Mouse (Mus musculus): ENCODE measurements at regions not wholly inside any gene's neighbourhood (a gene's known extent, or its start where the extent isn't known, plus 50 kb on each side); places are given as distances from the start of the nearest gene placed in this dataset.
"Not testable (repeated sequence)": the region's sequence is repeated elsewhere in the genome, so short reads cannot be mapped to it uniquely, and the experiment has no call there.

DNA sequence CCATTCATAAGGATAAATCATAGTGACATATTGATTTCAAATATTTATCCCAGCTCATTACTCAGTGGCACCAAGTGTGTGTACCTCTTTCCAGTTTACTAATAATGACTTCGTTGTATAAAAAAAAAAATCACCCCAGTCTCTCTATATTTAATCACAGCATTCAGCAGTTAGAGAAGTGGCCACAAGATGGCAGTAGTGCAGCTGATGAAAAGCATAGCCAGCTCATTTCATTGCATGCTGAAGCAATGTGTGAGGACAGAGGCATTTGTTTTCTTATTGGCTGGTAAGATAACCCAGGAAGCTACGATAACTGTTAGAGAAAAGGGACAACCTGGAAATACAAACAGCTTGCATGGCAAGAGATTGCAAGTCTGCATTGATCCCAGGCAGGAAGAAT, 748.5 kb downstream of the Dad1 start:
- not testable (repeated sequence) for H3K4me3 ChIP-seq (replicated peaks; ENCODE audit: low read depth, low read length); H3K9me3 ChIP-seq (replicated peaks; ENCODE audit: low read length); H3K4me2 ChIP-seq (ENCODE audit: low read length); H3K9ac ChIP-seq (ENCODE audit: low read depth, low read length); H3K27me3 ChIP-seq (ENCODE audit: insufficient read depth, low read length); H3K36me3 ChIP-seq (ENCODE audit: insufficient read depth, low read length); H3K27ac ChIP-seq; H3K4me1 ChIP-seq (replicated peaks; ENCODE audit: insufficient read depth, low read length); ATAC-seq (replicated peaks; ENCODE audit: low FRiP score, low read depth)
- peak; percentile 61 for TF ChIP-seq CTCF (IDR thresholded peaks at IDR 0.05; ENCODE audit: low read depth)
- DNase-seq (ENCODE audit: low spot score): peak; percentile 34
- 41% methylated on average over 1 of the region's 2 CpGs for WGBS

DNA sequence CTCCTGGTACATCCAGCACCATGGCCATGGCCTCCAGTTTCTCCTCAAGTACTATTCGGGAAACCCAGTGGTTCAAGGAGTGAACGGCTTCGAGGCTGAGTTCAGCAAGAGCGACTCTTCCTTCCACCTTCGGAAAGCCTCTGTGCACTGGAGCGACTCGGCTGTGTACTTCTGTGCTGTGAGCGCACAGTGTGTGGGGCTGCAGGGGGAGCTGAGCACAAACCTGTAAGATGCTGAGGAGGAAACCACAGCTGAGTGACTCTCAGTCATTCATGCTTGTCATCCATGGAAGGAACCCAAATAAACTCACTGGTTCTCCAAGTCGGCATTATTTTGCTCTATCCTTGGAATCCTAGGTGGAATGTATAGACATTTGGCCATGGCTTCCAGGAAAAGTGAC, 765.5 kb downstream of the Dad1 start:
- DNase-seq (ENCODE audit: low spot score); H3K4me1 ChIP-seq (replicated peaks; ENCODE audit: insufficient read depth, low read length); H3K9me3 ChIP-seq (replicated peaks; ENCODE audit: low read length); H3K36me3 ChIP-seq (ENCODE audit: insufficient read depth, low read length); H3K27me3 ChIP-seq (ENCODE audit: insufficient read depth, low read length); H3K9ac ChIP-seq (ENCODE audit: low read depth, low read length); H3K4me3 ChIP-seq (replicated peaks; ENCODE audit: low read depth, low read length); H3K27ac ChIP-seq; H3K4me2 ChIP-seq (ENCODE audit: low read length): not testable (repeated sequence)
- ATAC-seq (replicated peaks; ENCODE audit: low FRiP score, low read depth): peak; percentile 68
- 59% methylated on average over 6 of the region's 9 CpGs for WGBS

DNA sequence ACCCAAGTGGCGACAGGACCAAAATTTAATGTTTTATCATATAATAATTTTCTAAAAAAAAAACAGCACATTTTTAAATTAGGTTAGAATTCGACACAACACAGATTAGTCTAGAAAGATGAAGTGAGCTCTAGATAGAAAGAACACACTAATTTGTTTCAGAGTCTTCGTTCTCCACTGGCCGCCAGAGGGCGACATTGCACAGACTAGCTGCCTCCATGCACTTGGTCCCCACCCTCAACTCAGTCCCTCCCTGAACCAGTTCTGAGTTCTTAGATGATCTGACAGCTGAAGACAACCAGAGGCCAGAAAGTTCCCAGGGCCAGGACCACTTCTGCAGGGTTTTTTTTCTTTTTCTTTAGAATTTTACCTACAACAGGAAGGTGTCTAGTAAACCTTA, 766.3 kb downstream of the Dad1 start:
- ATAC-seq (replicated peaks; ENCODE audit: low FRiP score, low read depth); H3K27me3 ChIP-seq (ENCODE audit: insufficient read depth, low read length); DNase-seq (ENCODE audit: low spot score); H3K4me3 ChIP-seq (replicated peaks; ENCODE audit: low read depth, low read length); H3K4me1 ChIP-seq (replicated peaks; ENCODE audit: insufficient read depth, low read length); H3K36me3 ChIP-seq (ENCODE audit: insufficient read depth, low read length); H3K4me2 ChIP-seq (ENCODE audit: low read length); H3K27ac ChIP-seq; H3K9me3 ChIP-seq (replicated peaks; ENCODE audit: low read length); H3K9ac ChIP-seq (ENCODE audit: low read depth, low read length): not testable (repeated sequence)
- WGBS: 26% methylated on average over 5 of the region's 5 CpGs

DNA sequence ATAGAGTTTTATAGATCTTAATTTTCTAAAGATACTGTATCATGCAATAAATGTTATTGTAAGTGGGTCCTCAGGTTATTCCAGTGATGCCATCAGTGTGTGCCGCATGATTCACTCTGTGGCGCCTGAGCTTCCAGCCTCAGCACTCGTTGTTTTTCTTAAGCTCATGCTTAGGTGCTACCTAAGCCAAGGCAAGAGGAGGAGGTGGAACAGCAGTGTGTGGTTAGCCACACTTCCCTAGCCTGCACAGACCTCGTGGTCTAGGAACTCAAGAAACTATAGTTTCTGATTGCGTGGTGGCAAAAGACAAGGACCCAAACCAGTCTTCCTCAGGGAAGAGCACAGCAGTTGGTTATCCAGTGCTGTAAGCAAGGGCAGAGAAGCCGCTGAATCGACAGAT, 779.7 kb downstream of the Dad1 start:
- not testable (repeated sequence) for H3K4me1 ChIP-seq (replicated peaks; ENCODE audit: insufficient read depth, low read length); H3K9me3 ChIP-seq (replicated peaks; ENCODE audit: low read length); H3K9ac ChIP-seq (ENCODE audit: low read depth, low read length); DNase-seq (ENCODE audit: low spot score); H3K27ac ChIP-seq; H3K4me3 ChIP-seq (replicated peaks; ENCODE audit: low read depth, low read length); H3K4me2 ChIP-seq (ENCODE audit: low read length); H3K36me3 ChIP-seq (ENCODE audit: insufficient read depth, low read length); H3K27me3 ChIP-seq (ENCODE audit: insufficient read depth, low read length); ATAC-seq (replicated peaks; ENCODE audit: low FRiP score, low read depth)
- WGBS: 91% methylated on average over 7 of the region's 7 CpGs

DNA sequence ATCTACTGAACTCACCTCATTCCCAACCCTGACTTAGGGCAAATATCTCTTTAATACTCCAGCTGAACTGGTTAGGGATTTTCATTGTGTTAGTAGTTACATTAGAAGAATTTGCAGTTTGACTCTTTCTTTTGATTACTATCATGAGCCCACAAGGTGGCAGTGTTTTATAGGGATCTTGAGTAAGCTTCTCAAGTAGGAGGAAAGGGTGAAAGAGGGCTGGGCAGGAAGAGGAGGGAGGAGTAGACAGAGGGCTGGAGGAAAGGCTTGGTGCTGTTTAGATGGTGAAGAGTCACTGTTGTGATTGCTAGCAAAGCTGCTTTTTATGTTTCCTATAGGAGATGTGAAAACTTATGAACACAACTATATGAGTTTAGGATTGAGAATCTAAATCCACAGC, 793.1 kb downstream of the Dad1 start:
- H3K4me2 ChIP-seq (ENCODE audit: low read length); H3K4me1 ChIP-seq (replicated peaks; ENCODE audit: insufficient read depth, low read length); H3K4me3 ChIP-seq (replicated peaks; ENCODE audit: low read depth, low read length); H3K27me3 ChIP-seq (ENCODE audit: insufficient read depth, low read length); DNase-seq (ENCODE audit: low spot score); ATAC-seq (replicated peaks; ENCODE audit: low FRiP score, low read depth); H3K9ac ChIP-seq (ENCODE audit: low read depth, low read length); H3K36me3 ChIP-seq (ENCODE audit: insufficient read depth, low read length); H3K9me3 ChIP-seq (replicated peaks; ENCODE audit: low read length); H3K27ac ChIP-seq: not testable (repeated sequence)

DNA sequence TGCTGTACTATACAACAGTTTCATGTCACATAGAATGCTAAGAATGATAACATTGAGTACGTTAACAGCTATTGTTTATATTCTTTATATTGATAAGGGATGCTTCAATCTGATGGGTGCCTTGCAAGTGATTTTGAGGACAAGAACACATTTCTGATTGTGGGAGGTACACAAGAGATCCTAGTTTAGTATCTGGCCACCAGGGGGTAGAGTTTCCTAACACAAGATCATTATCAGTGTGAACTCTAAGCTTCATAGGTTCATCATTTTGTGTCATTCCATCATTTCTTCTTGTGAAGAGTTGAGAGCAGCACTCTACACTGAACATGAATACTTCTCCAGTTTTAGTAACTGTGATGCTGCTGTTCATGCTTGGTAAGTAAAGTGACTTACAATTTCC, 799.9 kb downstream of the Dad1 start:
- no peak for ATAC-seq (replicated peaks; ENCODE audit: low FRiP score, low read depth)
- no peak overlapping the region for H3K4me2 ChIP-seq (ENCODE audit: low read length)
- no peak for DNase-seq (ENCODE audit: low spot score)
- no peak overlapping the region for H3K9ac ChIP-seq (ENCODE audit: low read depth, low read length)
- H3K36me3 ChIP-seq (ENCODE audit: insufficient read depth, low read length): no peaks in the 10 kb centered on the region
- H3K4me1 ChIP-seq (replicated peaks; ENCODE audit: insufficient read depth, low read length): no peaks in the 10 kb centered on the region
- TF ChIP-seq CTCF (IDR thresholded peaks at IDR 0.05; ENCODE audit: low read depth): peak; percentile 15; the same call in 1 of the 2 replicates
- H3K27me3 ChIP-seq (ENCODE audit: insufficient read depth, low read length): no peaks in the 10 kb centered on the region
- WGBS: 90% methylated on average over 1 of the region's 1 CpGs
- H3K9me3 ChIP-seq (replicated peaks; ENCODE audit: low read length): no peaks in the 10 kb centered on the region
- H3K4me3 ChIP-seq (replicated peaks; ENCODE audit: low read depth, low read length): no peak overlapping the region
- no peak overlapping the region for H3K27ac ChIP-seq

DNA sequence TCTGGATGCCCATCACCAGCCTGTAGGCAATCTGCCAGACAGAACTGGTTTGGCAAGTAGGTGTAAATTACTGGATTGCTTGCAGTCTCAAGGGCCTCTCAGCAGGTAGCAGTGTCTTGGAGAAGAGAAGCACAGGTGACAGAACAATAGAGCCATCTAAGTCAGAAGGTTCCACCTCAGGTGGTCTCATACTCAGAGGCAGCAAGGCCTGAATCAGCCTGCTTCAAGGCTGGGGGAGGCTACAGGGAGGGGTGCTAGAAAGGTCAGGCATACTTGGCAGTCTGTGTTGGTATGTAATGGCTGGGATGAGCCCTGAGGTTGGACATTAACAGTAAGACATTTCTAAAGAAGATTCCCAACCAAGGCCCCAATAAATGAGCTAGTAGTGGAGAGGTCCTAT, 814.3 kb downstream of the Dad1 start:
- not testable (repeated sequence) for ATAC-seq (replicated peaks; ENCODE audit: low FRiP score, low read depth); H3K4me1 ChIP-seq (replicated peaks; ENCODE audit: insufficient read depth, low read length); H3K27me3 ChIP-seq (ENCODE audit: insufficient read depth, low read length); H3K4me2 ChIP-seq (ENCODE audit: low read length); H3K4me3 ChIP-seq (replicated peaks; ENCODE audit: low read depth, low read length); H3K36me3 ChIP-seq (ENCODE audit: insufficient read depth, low read length); DNase-seq (ENCODE audit: low spot score); H3K27ac ChIP-seq; H3K9ac ChIP-seq (ENCODE audit: low read depth, low read length); H3K9me3 ChIP-seq (replicated peaks; ENCODE audit: low read length)

DNA sequence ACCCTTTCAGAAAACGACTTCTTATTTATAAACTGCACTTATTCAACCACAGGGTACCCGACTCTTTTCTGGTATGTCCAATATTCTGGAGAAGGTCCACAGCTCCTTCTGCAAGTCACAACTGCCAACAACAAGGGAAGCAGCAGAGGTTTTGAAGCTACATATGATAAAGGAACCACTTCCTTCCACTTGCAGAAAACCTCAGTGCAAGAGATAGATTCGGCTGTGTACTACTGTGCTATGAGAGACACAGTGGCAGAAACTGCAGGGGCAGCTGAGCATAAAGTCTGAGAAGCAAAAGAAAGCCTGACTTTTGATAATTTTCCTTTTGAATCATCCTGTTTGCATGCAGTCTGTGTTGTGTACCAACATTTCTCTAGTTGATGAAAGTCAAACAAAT, 823.8 kb downstream of the Dad1 start:
- H3K9me3 ChIP-seq (replicated peaks; ENCODE audit: low read length); H3K4me1 ChIP-seq (replicated peaks; ENCODE audit: insufficient read depth, low read length); H3K27ac ChIP-seq; H3K27me3 ChIP-seq (ENCODE audit: insufficient read depth, low read length); DNase-seq (ENCODE audit: low spot score); H3K4me3 ChIP-seq (replicated peaks; ENCODE audit: low read depth, low read length); H3K36me3 ChIP-seq (ENCODE audit: insufficient read depth, low read length); H3K4me2 ChIP-seq (ENCODE audit: low read length); ATAC-seq (replicated peaks; ENCODE audit: low FRiP score, low read depth); H3K9ac ChIP-seq (ENCODE audit: low read depth, low read length): not testable (repeated sequence)
- 78% methylated on average over 2 of the region's 3 CpGs for WGBS

DNA sequence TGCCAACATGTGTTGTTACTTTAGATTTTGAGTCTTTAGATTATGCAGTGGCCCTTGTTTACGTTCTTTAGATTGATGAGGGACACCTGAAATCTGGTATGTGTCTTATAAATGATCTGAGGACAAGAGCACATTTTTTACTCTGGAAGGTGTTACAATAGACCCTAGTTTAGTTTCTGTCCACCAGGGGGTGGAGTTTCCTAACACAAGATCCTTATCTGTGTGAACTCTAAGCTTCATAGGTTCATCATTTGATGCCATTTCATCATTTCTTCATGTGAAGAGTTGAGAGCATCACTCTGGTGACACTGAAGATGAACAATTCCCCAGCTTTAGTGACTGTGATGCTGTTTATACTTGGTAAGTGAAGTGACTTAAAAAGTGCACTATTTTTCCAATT, 825.5 kb downstream of the Dad1 start:
- H3K9me3 ChIP-seq (replicated peaks; ENCODE audit: low read length); ATAC-seq (replicated peaks; ENCODE audit: low FRiP score, low read depth); H3K4me2 ChIP-seq (ENCODE audit: low read length); DNase-seq (ENCODE audit: low spot score); H3K4me1 ChIP-seq (replicated peaks; ENCODE audit: insufficient read depth, low read length); H3K36me3 ChIP-seq (ENCODE audit: insufficient read depth, low read length); H3K9ac ChIP-seq (ENCODE audit: low read depth, low read length); H3K27ac ChIP-seq; H3K4me3 ChIP-seq (replicated peaks; ENCODE audit: low read depth, low read length); H3K27me3 ChIP-seq (ENCODE audit: insufficient read depth, low read length): not testable (repeated sequence)
- WGBS: 88% methylated on average over 1 of the region's 1 CpGs

DNA sequence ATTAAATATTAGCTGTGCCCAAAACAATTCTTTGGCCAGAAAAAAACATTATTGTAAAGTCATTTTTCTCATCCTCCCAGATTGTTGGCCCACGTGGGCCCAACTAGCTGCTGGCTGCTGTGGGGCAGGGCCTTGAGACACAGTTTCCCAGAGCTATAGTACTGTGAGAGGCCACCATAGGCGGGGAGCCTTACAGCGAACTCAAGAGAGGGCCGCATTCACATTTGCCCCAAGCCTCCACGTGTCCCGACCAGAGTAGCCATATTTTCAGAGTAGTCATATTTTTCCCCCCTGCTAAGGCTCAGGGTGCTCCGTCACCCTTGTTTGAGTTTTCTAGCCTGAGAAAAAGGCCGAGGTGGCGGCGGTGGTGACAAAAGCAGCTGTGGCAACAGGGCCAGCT, 826.3 kb downstream of the Dad1 start:
- not testable (repeated sequence) for H3K4me3 ChIP-seq (replicated peaks; ENCODE audit: low read depth, low read length); H3K4me1 ChIP-seq (replicated peaks; ENCODE audit: insufficient read depth, low read length); H3K36me3 ChIP-seq (ENCODE audit: insufficient read depth, low read length); DNase-seq (ENCODE audit: low spot score); H3K9ac ChIP-seq (ENCODE audit: low read depth, low read length); H3K4me2 ChIP-seq (ENCODE audit: low read length); ATAC-seq (replicated peaks; ENCODE audit: low FRiP score, low read depth); H3K27me3 ChIP-seq (ENCODE audit: insufficient read depth, low read length); H3K27ac ChIP-seq; H3K9me3 ChIP-seq (replicated peaks; ENCODE audit: low read length)
- 85% methylated on average over 10 of the region's 10 CpGs for WGBS

Measured in kidney, postnatal 0 days (tissue).